Mouse (Mus musculus): ENCODE data around the gene Uba7. TPM values are rescaled to one million over a fixed set of nuclear protein-coding genes. Genes with fewer than 3 reads are reported as not detected.

Gene Uba7
- total and polyA plus RNA-seq, 3 experiments, result 21.3 to 27.8 (median 26.0) TPM

DNA sequence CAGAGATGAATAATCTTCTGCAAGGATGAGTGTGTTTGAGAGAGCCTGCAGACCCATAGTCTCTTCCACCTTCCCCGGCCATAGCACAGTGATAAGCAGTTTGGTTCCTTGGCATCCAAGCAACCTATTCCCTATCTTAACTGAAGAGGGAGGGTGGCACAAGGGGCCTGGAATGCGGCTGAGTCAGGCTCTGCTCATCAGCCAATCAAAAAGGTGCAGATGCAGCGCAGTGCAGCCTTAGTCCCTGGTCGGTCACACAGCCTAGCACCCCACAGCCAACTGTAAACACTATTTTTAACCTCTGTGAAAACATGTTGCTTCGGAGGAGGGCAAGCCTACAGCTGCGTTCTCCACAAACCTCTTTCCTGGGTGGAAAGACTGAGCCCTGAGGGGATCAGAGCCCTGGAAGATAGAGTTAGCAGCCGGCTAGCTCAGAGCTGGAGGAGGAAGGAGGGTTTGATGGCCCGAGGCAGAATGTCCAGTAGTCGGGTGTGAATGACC is 48.3 kb upstream of the Uba7 start:
- Histone ChIP-seq H3K4me2 (ENCODE audit: insufficient read depth, low read depth, poor library complexity, severe bottlenecking) (no peak overlapping the region), H3K79me2 (replicated peaks; ENCODE audit: control insufficient read depth, extremely low read depth, insufficient read depth, poor library complexity, severe bottlenecking) (no peaks in the 10 kb centered on the region), H3K9me3 (replicated peaks; ENCODE audit: low read length) (no peaks in the 10 kb centered on the region), H3K36me3 (replicated peaks in 1 of 2; ENCODE audit: control insufficient read depth in 1 of 2, insufficient read depth in 1 of 2, low read length in 1 of 2) (no peaks in the 10 kb centered on the region), H3K4me3 (replicated peaks in 1 of 3; ENCODE audit: low read depth in 2 of 3, low read length in 2 of 3, poor library complexity in 1 of 3) (no peak overlapping the region), H3K27me3 (replicated peaks) (peaks cover 83% of the 10 kb centered on the region), H3K27ac (ENCODE audit: insufficient read depth, low read depth) (no peak overlapping the region), H3K9ac (ENCODE audit: insufficient read depth, low read depth) (no peak overlapping the region), H3K4me1 (ENCODE audit: control insufficient read depth in 1 of 2, insufficient read depth in 2 of 2) (peaks cover 6 to 12% of the 10 kb centered on the region in 2 experiments)
- no peak for DNase-seq (ENCODE audit: extremely low read depth)
- dilution Hi-C loops (cut with MboI; ENCODE audit: extremely low pct_ligation_motif_present, extremely low pct_unique_long_range_greater_than_20kb, low sequenced_read_pairs) (no loop called here), in situ Hi-C loops (cut with MboI; ENCODE audit: low pct_ligation_motif_present, low pct_unique_long_range_greater_than_20kb, low sequenced_read_pairs) (no loop called here)
- TF ChIP-seq MYC (IDR thresholded peaks at IDR 0.05; ENCODE audit: low read depth, low read length) (no peak), ZC3H11A (IDR thresholded peaks at IDR 0.05; ENCODE audit: low read depth, low read length) (no peak), RCOR1 (conservative IDR thresholded peaks at IDR 0.05; ENCODE audit: low read depth, low read length) (no peak)

DNA sequence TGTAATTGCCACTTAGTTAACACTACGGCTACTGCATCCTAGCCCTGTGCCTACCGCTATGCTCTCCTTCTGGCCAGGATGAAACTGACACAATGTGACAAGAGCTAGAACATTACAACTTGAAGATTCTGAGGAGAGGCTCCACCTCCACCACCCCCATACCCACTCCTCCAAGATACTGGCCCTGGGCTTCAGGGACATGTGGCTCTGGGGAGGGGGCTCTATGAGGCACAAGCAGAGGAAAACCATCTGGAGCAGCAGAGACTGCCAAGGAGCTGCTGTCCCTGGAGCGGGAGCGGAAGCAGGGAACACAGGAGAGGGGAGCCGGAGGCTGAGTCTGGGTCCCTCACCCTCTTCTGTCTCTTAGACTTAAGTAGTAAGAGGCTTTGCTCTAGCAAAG is 47.6 kb upstream of the Uba7 start:
- in situ Hi-C loops (cut with MboI; ENCODE audit: low pct_ligation_motif_present, low pct_unique_long_range_greater_than_20kb, low sequenced_read_pairs) (no loop called here), dilution Hi-C loops (cut with MboI; ENCODE audit: extremely low pct_ligation_motif_present, extremely low pct_unique_long_range_greater_than_20kb, low sequenced_read_pairs) (no loop called here)
- Histone ChIP-seq H3K9me3 (replicated peaks; ENCODE audit: low read length) (no peaks in the 10 kb centered on the region), H3K4me1 (ENCODE audit: control insufficient read depth in 1 of 2, insufficient read depth in 2 of 2) (peaks cover 6 to 12% of the 10 kb centered on the region in 2 experiments), H3K79me2 (replicated peaks; ENCODE audit: control insufficient read depth, extremely low read depth, insufficient read depth, poor library complexity, severe bottlenecking) (no peaks in the 10 kb centered on the region), H3K36me3 (replicated peaks in 1 of 2; ENCODE audit: control insufficient read depth in 1 of 2, insufficient read depth in 1 of 2, low read length in 1 of 2) (no peaks in the 10 kb centered on the region), H3K9ac (ENCODE audit: insufficient read depth, low read depth) (no peak overlapping the region), H3K4me2 (ENCODE audit: insufficient read depth, low read depth, poor library complexity, severe bottlenecking) (no peak overlapping the region), H3K27ac (ENCODE audit: insufficient read depth, low read depth) (no peak overlapping the region), H3K4me3 (replicated peaks in 1 of 3; ENCODE audit: low read depth in 2 of 3, low read length in 2 of 3, poor library complexity in 1 of 3) (no peak overlapping the region), H3K27me3 (replicated peaks) (peaks cover 89% of the 10 kb centered on the region)
- TF ChIP-seq SMC3 (IDR thresholded peaks at IDR 0.05; ENCODE audit: low read depth, low read length) (no peak), TCF12 (IDR thresholded peaks at IDR 0.05; ENCODE audit: low read depth, low read length) (no peak), GABPA (IDR thresholded peaks at IDR 0.05; ENCODE audit: insufficient replicate concordance, low read depth, low read length) (no peak), ZNF384 (IDR thresholded peaks at IDR 0.05; ENCODE audit: low read depth, low read length) (no peak), MXI1 (IDR thresholded peaks at IDR 0.05; ENCODE audit: low read depth, low read length) (no peak), CHD1 (IDR thresholded peaks at IDR 0.05; ENCODE audit: low read depth, low read length) (no peak), MYC (IDR thresholded peaks at IDR 0.05; ENCODE audit: low read depth, low read length) (no peak), ZC3H11A (IDR thresholded peaks at IDR 0.05; ENCODE audit: low read depth, low read length) (no peak), IRF4 (IDR thresholded peaks at IDR 0.05; ENCODE audit: low read depth, low read length) (no peak), RCOR1 (conservative IDR thresholded peaks at IDR 0.05; ENCODE audit: low read depth, low read length) (no peak), CTCF (conservative IDR thresholded peaks at IDR 0.05 in 1 of 2, IDR thresholded peaks at IDR 0.05 in 1 of 2; ENCODE audit: low read depth in 2 of 2, low read length in 2 of 2) (no peak)
- DNase-seq (ENCODE audit: extremely low read depth), result no peak

DNA sequence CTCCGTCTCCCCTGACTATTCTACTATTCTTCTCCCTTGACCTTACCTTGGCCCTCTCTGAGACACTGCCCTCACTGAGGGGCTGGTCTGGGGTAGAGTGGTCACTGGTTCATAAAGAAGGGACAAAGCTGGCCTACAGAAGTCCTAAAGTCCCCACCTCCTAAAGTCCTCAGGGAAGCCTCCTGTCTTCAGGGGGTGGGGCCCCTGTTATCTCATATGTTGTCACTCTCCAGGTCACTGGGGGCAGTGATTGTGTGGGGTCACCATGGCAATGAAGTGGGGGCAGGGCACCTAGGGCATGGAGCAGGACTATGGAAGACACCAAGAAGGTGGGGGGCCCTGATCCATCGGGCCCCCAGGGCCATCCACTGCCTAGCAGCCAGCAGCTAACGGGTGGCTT is 47.1 kb upstream of the Uba7 start, which contains the start of gene Actl11:
Gene Actl11, plus strand, starts transcription at position 301 of the 400 bp plus-strand sequence.
- H3K4me1 ChIP-seq (ENCODE audit: control insufficient read depth in 1 of 2, insufficient read depth in 2 of 2), result peaks cover 6 to 10% of the 10 kb centered on the region in 2 experiments
- H3K79me2 ChIP-seq (replicated peaks; ENCODE audit: control insufficient read depth, extremely low read depth, insufficient read depth, poor library complexity, severe bottlenecking), result no peaks in the 10 kb centered on the region
- DNase-seq (ENCODE audit: extremely low read depth), result no peak
- no peaks in the 10 kb centered on the region for H3K9me3 ChIP-seq (replicated peaks; ENCODE audit: low read length)
- TF ChIP-seq GABPA (IDR thresholded peaks at IDR 0.05; ENCODE audit: insufficient replicate concordance, low read depth, low read length) (no peak), ZKSCAN1 (IDR thresholded peaks at IDR 0.05; ENCODE audit: borderline replicate concordance, low read depth, low read length) (no peak), MXI1 (IDR thresholded peaks at IDR 0.05; ENCODE audit: low read depth, low read length) (no peak), TBP (conservative IDR thresholded peaks at IDR 0.05; ENCODE audit: low read depth, low read length) (no peak), USF2 (conservative IDR thresholded peaks at IDR 0.05; ENCODE audit: low read depth, low read length) (no peak), TCF12 (IDR thresholded peaks at IDR 0.05; ENCODE audit: low read depth, low read length) (no peak), BHLHE40 (IDR thresholded peaks at IDR 0.05; ENCODE audit: low read depth, low read length) (no peak), NRF1 (IDR thresholded peaks at IDR 0.05; ENCODE audit: low read depth, low read length) (no peak)
- no peak within 1 kb of the TSS for H3K4me2 ChIP-seq (ENCODE audit: insufficient read depth, low read depth, poor library complexity, severe bottlenecking)
- in situ Hi-C loops (cut with MboI; ENCODE audit: low pct_ligation_motif_present, low pct_unique_long_range_greater_than_20kb, low sequenced_read_pairs) (no loop called here), dilution Hi-C loops (cut with MboI; ENCODE audit: extremely low pct_ligation_motif_present, extremely low pct_unique_long_range_greater_than_20kb, low sequenced_read_pairs) (no loop called here)
- peaks cover 93% of the 10 kb centered on the region for H3K27me3 ChIP-seq (replicated peaks)
- no peaks in the 10 kb centered on the region for H3K36me3 ChIP-seq (replicated peaks in 1 of 2; ENCODE audit: control insufficient read depth in 1 of 2, insufficient read depth in 1 of 2, low read length in 1 of 2)
- no peak within 1 kb of the TSS for H3K9ac ChIP-seq (ENCODE audit: insufficient read depth, low read depth)
- H3K27ac ChIP-seq (ENCODE audit: insufficient read depth, low read depth), result no peak within 1 kb of the TSS
- no peak within 1 kb of the TSS for H3K4me3 ChIP-seq (replicated peaks in 1 of 3; ENCODE audit: low read depth in 2 of 3, low read length in 2 of 3, poor library complexity in 1 of 3)
